Mouse (Mus musculus): ENCODE results near the gene Traf4.

- TF ChIP-seq JUND (IDR thresholded peaks at IDR 0.05; ENCODE audit: low read depth, low read length) (peak; percentile 43; the same call in 1 of the 2 replicates), SMC3 (IDR thresholded peaks at IDR 0.05; ENCODE audit: low read depth, low read length) (peak; percentile 98), ZC3H11A (IDR thresholded peaks at IDR 0.05; ENCODE audit: low read depth, low read length) (peak; percentile 81), CTCF (IDR thresholded peaks at IDR 0.05 in 2 of 3, conservative IDR thresholded peaks at IDR 0.05 in 1 of 3; ENCODE audit: control insufficient read depth in 1 of 3, insufficient read depth in 1 of 3, low read depth in 2 of 3, low read length in 3 of 3, poor library complexity in 1 of 3, severe bottlenecking in 1 of 3) (peak in 2 of 3 experiments; percentile 88 to 99), POLR2A (IDR thresholded peaks at IDR 0.05; ENCODE audit: control insufficient read depth in 1 of 2, insufficient read depth in 1 of 2, low read depth in 1 of 2, low read length in 2 of 2, poor library complexity in 1 of 2) (0 out of 4 replicates have a peak, but pooled peaks of 1 of the 2 experiments have one; percentile 27), USF1 (IDR thresholded peaks at IDR 0.05; ENCODE audit: low read depth, low read length) (no peak), ZNF384 (IDR thresholded peaks at IDR 0.05; ENCODE audit: low read depth, low read length) (peak; percentile 63), GATA1 (IDR thresholded peaks at IDR 0.05; ENCODE audit: low read depth, low read length) (no peak), MAX (IDR thresholded peaks at IDR 0.05; ENCODE audit: low read length) (peak; percentile 53; the same call in 1 of the 2 replicates), E2F4 (IDR thresholded peaks at IDR 0.05; ENCODE audit: borderline replicate concordance, low read depth, low read length) (no peak), MEF2A (IDR thresholded peaks at IDR 0.05; ENCODE audit: extremely low read depth, insufficient replicate concordance, low read depth, low read length, poor library complexity, severe bottlenecking) (no peak), POLR2AphosphoS5 (IDR thresholded peaks at IDR 0.05; ENCODE audit: borderline replicate concordance, low read depth, low read length) (no peak)
These were observed 6.3 kb downstream of the Traf4 start for GRCm38 (mm10) chr11:78159096-78159495.
